Mouse (Mus musculus): ENCODE data around the gene Abi1.

GRCm38 (mm10) chr2:22955914-22956313 lies 84.1 kb downstream of the Abi1 start:
- no peak for TF ChIP-seq CTCF (IDR thresholded peaks at IDR 0.05; ENCODE audit: extremely low read depth, insufficient read length, insufficient replicate concordance, low read depth, low read length)
- TF ChIP-seq POLR2A (IDR thresholded peaks at IDR 0.05; ENCODE audit: low read depth, low read length): no peak
